Mouse (Mus musculus) kidney, postnatal 0 days (tissue): Measurements from ENCODE around the gene Tecta. TPM values are rescaled to one million over a fixed set of nuclear protein-coding genes. Genes with fewer than 3 reads are reported as not detected.

Source experiments
- ATAC-seq: fragments of 200-750 bp; cut with Nextera tagmentation; replicated peaks from 2 replicates; pipeline ENCODE4 v1.8.0; 2017; ENCODE audit warnings: low read depth, moderate number of reproducible peaks, moderate TSS enrichment, moderate library complexity; ENCODE audit not compliant: low FRiP score
- DNase-seq: peaks from one replicate; pipeline ENCODE4 v3.0.0-alpha.2; 2016; ENCODE audit warnings: low spot score
- H3K27ac ChIP-seq: fragments of 300-500 bp; sonication (generic); 2 replicates; pipeline ENCODE4 v1.5.1; 2014; ENCODE audit warnings: mild to moderate bottlenecking
- H3K27me3 ChIP-seq: fragments of 300-500 bp; sonication (generic); 2 replicates; pipeline ENCODE4 v1.6.1; 2014; ENCODE audit warnings: low read length, mixed read lengths; ENCODE audit not compliant: insufficient read depth
- H3K36me3 ChIP-seq: fragments of 300-500 bp; sonication (generic); 2 replicates; pipeline ENCODE4 v1.6.1; 2014; ENCODE audit warnings: low read length, mixed read lengths; ENCODE audit not compliant: insufficient read depth
- H3K4me1 ChIP-seq: fragments of 300-500 bp; sonication (generic); replicated peaks from 2 replicates; pipeline ENCODE4 v1.6.1; 2014; ENCODE audit warnings: antibody characterized with exemption, low read length, mixed read lengths; ENCODE audit not compliant: insufficient read depth
- H3K4me2 ChIP-seq: fragments of 300-500 bp; sonication (generic); 2 replicates; pipeline ENCODE4 v1.6.1; 2014; ENCODE audit warnings: mild to moderate bottlenecking, low read length, moderate library complexity, mixed read lengths
- H3K4me3 ChIP-seq: fragments of 300-500 bp; sonication (generic); replicated peaks from 2 replicates; pipeline ENCODE4 v1.5.1; 2014; ENCODE audit warnings: low read depth, low read length
- H3K9ac ChIP-seq: fragments of 300-500 bp; sonication (generic); 2 replicates; pipeline ENCODE4 v1.6.1; 2014; ENCODE audit warnings: low read depth, low read length
- H3K9me3 ChIP-seq: fragments of 300-500 bp; sonication (generic); replicated peaks from 2 replicates; pipeline ENCODE4 v1.6.1; 2016; ENCODE audit warnings: low read length, inconsistent platforms, mixed read lengths
- CTCF ChIP-seq: IDR thresholded peaks from 2 replicates; pipeline ENCODE4 v1.5.1; 2016; ENCODE audit warnings: antibody characterized with exemption, low read depth, mild to moderate bottlenecking, moderate library complexity
- WGBS: fragments of 180-500 bp; shearing (Covaris S2); extraction: QIAGEN DNeasy Blood & Tissue Kit; methylation state at CpG from one replicate; pipeline ENCODE4 v1.1.7; 2014; 5-methylcytosine and 5-hydroxymethylcytosine counted together
- polyA plus RNA-seq: library from polyadenylated mRNA; unstranded; fragments of >200 nt; fragmentation: Nextera tagmentation; extraction: Ambion mirVana; gene quantifications from 2 replicates; pipeline ENCODE4 v1.2.1, GENCODE M21; 2015

The Tecta gene
- polyA plus RNA-seq, 1 experiment from 2014 or later = 0.11 TPM

DNA sequence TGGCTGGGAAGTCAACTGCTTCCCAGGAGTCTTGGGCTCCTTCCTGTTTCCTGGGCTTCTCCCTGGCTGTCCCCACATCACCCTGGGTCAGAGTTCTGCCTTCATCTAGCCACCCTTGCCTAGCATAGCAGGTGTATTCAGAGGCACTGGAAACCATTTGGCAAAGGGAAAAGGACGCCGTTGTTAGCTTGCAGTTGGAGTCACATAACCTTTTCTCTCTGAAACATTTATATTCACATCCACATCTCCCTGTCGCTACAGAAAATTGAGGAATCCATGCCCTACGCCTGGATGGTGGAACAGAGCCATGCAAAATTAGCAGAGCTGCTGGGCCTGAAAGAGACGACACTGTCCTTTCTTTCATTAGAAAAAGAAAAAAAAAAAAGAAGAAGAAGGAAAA, 17.7 kb downstream of the Tecta start:
- no peak for TF ChIP-seq CTCF
- no peaks in the 10 kb centered on the region for H3K27me3 ChIP-seq
- H3K4me1 ChIP-seq = no peaks in the 10 kb centered on the region
- H3K36me3 ChIP-seq = no peaks in the 10 kb centered on the region
- H3K9me3 ChIP-seq = no peaks in the 10 kb centered on the region
- ATAC-seq = no peak
- DNase-seq = no peak
- no peak overlapping the region for H3K4me3 ChIP-seq
- H3K27ac ChIP-seq = no peak overlapping the region
- 76% methylated on average over 5 of the region's 5 CpGs for WGBS
- H3K9ac ChIP-seq = no peak overlapping the region
- no peak overlapping the region for H3K4me2 ChIP-seq

DNA sequence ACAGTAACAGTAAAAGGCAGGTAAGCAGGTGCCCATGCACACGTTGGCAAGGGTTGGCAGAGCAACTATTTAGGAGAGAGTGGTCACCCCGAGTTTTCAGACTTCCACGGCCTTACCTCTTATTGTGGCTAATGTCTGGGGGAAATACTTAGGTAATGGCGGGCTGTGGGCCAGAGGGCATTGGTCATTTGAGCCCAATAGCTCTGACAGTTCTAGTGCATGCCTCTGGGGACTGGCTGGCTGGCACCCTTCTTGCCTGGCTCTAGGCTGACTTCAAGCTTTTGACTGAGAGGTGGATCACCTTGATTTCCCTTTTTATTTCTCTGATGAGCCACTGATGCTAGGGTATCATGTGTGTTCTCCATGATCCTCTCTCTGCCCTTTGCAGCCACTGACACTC, 21.7 kb downstream of the Tecta start:
- Histone ChIP-seq H3K27me3 (no peaks in the 10 kb centered on the region), H3K9ac (no peak overlapping the region), H3K4me1 (no peaks in the 10 kb centered on the region), H3K9me3 (no peaks in the 10 kb centered on the region), H3K36me3 (no peaks in the 10 kb centered on the region), H3K4me3 (no peak overlapping the region), H3K27ac (no peak overlapping the region), H3K4me2 (no peak overlapping the region)
- ATAC-seq (no peak), DNase-seq (no peak)
- no peak for TF ChIP-seq CTCF
- WGBS = 90% methylated on average over 4 of the region's 4 CpGs

DNA sequence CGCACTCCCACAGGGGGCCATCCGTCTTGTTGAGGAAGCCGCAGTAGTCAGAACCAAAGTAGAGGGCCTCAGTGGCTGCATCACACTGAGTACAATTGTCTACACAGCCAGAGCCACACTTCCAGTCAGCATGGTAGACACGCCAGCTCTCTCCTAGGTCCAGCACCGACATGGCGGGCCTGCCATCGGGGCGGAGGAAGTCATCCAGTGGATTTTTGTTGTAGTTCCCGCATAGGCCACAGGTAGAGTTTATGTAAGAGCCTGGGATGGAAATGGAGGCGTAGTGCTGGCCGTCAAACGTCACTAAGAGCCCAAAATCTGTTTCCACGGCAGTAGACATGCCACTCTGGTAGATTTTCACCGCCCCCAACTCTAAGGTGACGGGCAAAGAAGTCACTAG, 22.1 kb downstream of the Tecta start:
- Histone ChIP-seq H3K4me3 (no peak overlapping the region), H3K4me2 (no peak overlapping the region), H3K27me3 (no peaks in the 10 kb centered on the region), H3K9me3 (no peaks in the 10 kb centered on the region), H3K4me1 (no peaks in the 10 kb centered on the region), H3K36me3 (no peaks in the 10 kb centered on the region), H3K27ac (no peak overlapping the region), H3K9ac (no peak overlapping the region)
- TF ChIP-seq CTCF = no peak
- ATAC-seq (no peak), DNase-seq (no peak)
- 95% methylated on average over 15 of the region's 15 CpGs for WGBS

DNA sequence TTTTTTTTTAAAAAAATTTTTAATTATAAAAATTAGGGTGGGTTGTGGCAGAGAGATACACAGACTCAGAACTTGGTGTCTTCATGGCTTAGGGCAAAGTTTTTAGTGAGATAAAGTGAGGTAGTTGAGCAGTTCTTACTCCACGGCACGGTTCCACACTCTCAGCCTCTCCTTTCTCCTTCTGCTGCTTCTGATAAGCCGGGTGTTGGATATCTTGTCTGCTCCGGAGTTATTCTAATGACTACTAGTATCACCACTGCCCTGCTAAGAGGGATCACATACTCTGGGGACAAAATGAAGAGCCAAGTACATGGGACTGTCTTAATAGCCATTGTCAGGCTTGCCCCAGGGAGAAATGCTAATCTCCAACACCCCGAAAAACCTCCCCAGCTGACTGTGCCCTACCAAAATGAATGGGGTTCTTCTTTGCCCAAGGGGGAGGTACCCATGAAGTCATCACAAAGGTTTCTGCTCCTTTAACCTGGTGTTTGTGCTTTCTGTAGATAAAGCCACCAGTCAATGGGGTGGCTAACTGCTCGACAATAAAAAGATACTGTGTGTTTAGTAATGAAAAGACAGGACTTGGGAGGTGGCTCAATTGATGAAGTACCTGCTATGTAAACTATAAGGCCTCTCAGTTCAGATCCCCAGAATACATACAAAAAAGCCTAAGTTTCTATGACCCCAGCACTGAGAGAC, 27.9 kb downstream of the Tecta start:
- no peak for TF ChIP-seq CTCF
- H3K9me3 ChIP-seq = no peaks in the 10 kb centered on the region
- no peak overlapping the region for H3K4me3 ChIP-seq
- DNase-seq = no peak
- no peaks in the 10 kb centered on the region for H3K27me3 ChIP-seq
- no peak overlapping the region for H3K4me2 ChIP-seq
- H3K36me3 ChIP-seq = no peaks in the 10 kb centered on the region
- ATAC-seq = no peak
- WGBS = 88% methylated on average over 6 of the region's 6 CpGs
- no peak overlapping the region for H3K9ac ChIP-seq
- no peaks in the 10 kb centered on the region for H3K4me1 ChIP-seq
- no peak overlapping the region for H3K27ac ChIP-seq

DNA sequence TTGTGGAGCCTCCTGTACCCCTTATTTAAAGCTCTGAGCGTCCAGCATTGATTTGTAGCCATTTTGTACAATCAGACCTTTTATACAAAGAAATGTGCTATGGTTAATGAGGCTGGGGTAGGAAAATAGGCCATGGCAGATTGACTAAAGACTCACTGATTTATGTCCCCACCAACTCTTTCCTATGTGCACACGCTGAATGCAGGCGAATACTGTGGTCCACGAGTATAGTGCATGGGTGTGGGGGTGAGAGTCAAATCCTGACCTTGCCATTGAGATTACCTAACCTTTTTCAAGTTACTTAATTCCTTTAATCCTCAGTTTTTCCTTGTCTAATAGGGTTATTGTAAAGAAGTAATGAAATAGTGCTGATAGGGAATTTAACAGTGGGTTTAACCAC, 42.1 kb downstream of the Tecta start:
- H3K27me3 ChIP-seq = no peaks in the 10 kb centered on the region
- ATAC-seq = no peak
- TF ChIP-seq CTCF = no peak
- no peak overlapping the region for H3K4me2 ChIP-seq
- DNase-seq = no peak
- WGBS = 72% methylated on average over 4 of the region's 4 CpGs
- H3K36me3 ChIP-seq = no peaks in the 10 kb centered on the region
- no peaks in the 10 kb centered on the region for H3K4me1 ChIP-seq
- no peak overlapping the region for H3K9ac ChIP-seq
- no peak overlapping the region for H3K27ac ChIP-seq
- no peaks in the 10 kb centered on the region for H3K9me3 ChIP-seq
- H3K4me3 ChIP-seq = no peak overlapping the region

DNA sequence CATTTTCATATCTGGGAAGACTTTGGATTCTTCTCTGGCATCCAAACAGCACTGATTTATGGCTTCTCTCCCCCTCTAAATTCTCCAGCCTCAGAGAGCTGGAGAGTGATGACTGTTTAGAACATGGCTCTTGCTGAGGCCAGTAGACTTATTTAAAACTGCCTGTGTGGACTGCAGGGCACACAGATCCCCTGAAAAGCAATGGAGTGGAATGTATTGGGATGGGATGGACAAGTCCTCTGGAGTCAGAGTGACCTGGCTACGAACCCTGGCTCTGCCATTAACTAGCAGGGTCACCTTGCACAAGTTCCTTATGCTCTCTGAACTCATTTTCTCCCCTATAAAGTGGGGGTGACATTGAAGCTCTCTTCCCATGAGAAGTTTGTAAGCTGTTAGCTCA, 44.9 kb downstream of the Tecta start:
- Histone ChIP-seq H3K9ac (no peak overlapping the region), H3K27me3 (no peaks in the 10 kb centered on the region), H3K36me3 (no peaks in the 10 kb centered on the region), H3K27ac (no peak overlapping the region), H3K9me3 (no peaks in the 10 kb centered on the region), H3K4me1 (no peaks in the 10 kb centered on the region), H3K4me2 (no peak overlapping the region), H3K4me3 (no peak overlapping the region)
- ATAC-seq (no peak), DNase-seq (no peak)
- WGBS = 52% methylated on average over 1 of the region's 1 CpGs
- no peak for TF ChIP-seq CTCF

DNA sequence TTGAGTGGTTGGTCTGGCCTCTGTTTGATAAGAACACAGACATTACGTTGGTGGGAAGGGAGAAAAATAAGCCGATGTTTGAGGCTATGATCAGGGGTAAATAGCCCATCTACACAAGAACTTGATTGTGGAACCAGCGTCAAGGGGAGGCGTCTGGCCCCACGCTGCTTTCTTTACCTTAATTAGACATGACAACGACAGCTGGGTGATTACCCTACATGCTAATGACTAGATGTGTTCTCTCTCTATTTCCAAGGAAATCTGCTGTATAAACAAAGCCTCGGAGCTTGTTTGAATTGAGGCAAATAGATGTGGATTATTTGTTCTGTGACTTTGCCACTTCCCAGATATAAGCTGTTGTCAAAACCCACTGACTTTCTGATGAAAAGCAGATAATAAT, 49.9 kb downstream of the Tecta start:
- H3K9ac ChIP-seq = no peak overlapping the region
- DNase-seq (no peak), ATAC-seq (no peak)
- H3K36me3 ChIP-seq = no peaks in the 10 kb centered on the region
- H3K4me1 ChIP-seq = no peaks in the 10 kb centered on the region
- H3K9me3 ChIP-seq = no peaks in the 10 kb centered on the region
- H3K4me2 ChIP-seq = no peak overlapping the region
- no peak for TF ChIP-seq CTCF
- H3K27me3 ChIP-seq = no peaks in the 10 kb centered on the region
- 65% methylated on average over 7 of the region's 7 CpGs for WGBS
- H3K27ac ChIP-seq = no peak overlapping the region
- H3K4me3 ChIP-seq = no peak overlapping the region
